Mouse (Mus musculus) lung, embryonic 16.5 days (tissue): ENCODE measurements around the gene Rbm28. TPM values are rescaled to one million over a fixed set of nuclear protein-coding genes. Genes with fewer than 3 reads are reported as not detected.

Source experiments
- ATAC-seq: fragments of 200-750 bp; cut with Nextera tagmentation; 2 replicates; pipeline ENCODE4 v1.8.0; 2017; ENCODE audit warnings: low read depth, mild to moderate bottlenecking, moderate library complexity
- H3K27ac ChIP-seq: fragments of 300-500 bp; sonication (generic); 2 replicates; pipeline ENCODE4 v1.5.1; 2014; ENCODE audit warnings: mild to moderate bottlenecking, control low read depth, low read length
- H3K27me3 ChIP-seq: fragments of 300-500 bp; sonication (generic); 2 replicates; pipeline ENCODE4 v1.6.1; 2014; ENCODE audit warnings: low read depth, low read length, mixed read lengths; ENCODE audit not compliant: control insufficient read depth, insufficient read depth
- H3K36me3 ChIP-seq: fragments of 300-500 bp; sonication (generic); 2 replicates; pipeline ENCODE4 v1.6.1; 2014; ENCODE audit warnings: low read length; ENCODE audit not compliant: control insufficient read depth, insufficient read depth
- H3K4me1 ChIP-seq: fragments of 300-500 bp; sonication (generic); replicated peaks from 2 replicates; pipeline ENCODE4 v1.6.1; 2014; ENCODE audit warnings: low read length, mixed read lengths; ENCODE audit not compliant: control insufficient read depth, insufficient read depth
- H3K4me2 ChIP-seq: fragments of 300-500 bp; sonication (generic); 2 replicates; pipeline ENCODE4 v1.6.1; 2014; ENCODE audit warnings: low read depth, low read length, control low read depth
- H3K4me3 ChIP-seq: fragments of 300-500 bp; sonication (generic); 2 replicates; pipeline ENCODE4 v1.5.1; 2014; ENCODE audit warnings: mild to moderate bottlenecking, low read length, control low read depth
- H3K9ac ChIP-seq: fragments of 300-500 bp; sonication (generic); 2 replicates; pipeline ENCODE4 v1.6.1; 2014; ENCODE audit warnings: low read length, control low read depth
- H3K9me3 ChIP-seq: fragments of 300-500 bp; sonication (generic); 2 replicates; pipeline ENCODE4 v1.6.1; 2016; ENCODE audit warnings: low read length; ENCODE audit not compliant: control insufficient read depth
- WGBS: fragments of 180-500 bp; shearing (Covaris S2); extraction: QIAGEN DNeasy Blood & Tissue Kit; methylation state at CpG from one replicate; pipeline ENCODE4 v1.1.7; 2014; 5-methylcytosine and 5-hydroxymethylcytosine counted together
- polyA plus RNA-seq: library from polyadenylated mRNA; unstranded; fragments of >200 nt; fragmentation: Nextera tagmentation; extraction: Ambion mirVana; gene quantifications from 2 replicates; pipeline ENCODE4 v1.2.1, GENCODE M21; 2015

Gene Rbm28
- polyA plus RNA-seq, 1 experiment from 2014 or later: 32.9 TPM

DNA sequence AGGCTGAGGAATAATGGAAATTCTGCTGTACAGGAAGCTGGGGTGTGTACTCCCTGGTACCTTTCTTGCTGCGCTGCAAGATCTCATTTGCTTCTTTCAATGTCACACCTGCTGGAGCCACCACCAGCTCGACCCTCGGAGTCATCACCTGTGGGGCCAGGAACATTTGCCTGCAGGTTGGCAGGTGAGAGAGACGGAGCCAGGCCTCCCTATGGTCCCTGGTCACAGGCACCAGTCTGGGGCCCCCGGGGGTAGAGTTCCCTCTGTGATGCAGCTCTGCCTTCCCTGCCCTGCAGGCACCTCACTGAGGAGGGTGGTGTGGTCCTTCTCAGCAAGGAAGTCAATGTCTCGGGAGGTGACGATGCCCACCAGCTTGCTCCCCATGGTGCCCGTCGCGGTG lies 41.2 kb upstream of the Rbm28 start:
- H3K9ac ChIP-seq: no peak overlapping the region
- 94% methylated on average over 10 of the region's 10 CpGs for WGBS
- no peaks in the 10 kb centered on the region for H3K9me3 ChIP-seq
- H3K27me3 ChIP-seq: no peaks in the 10 kb centered on the region
- peaks cover 1% of the 10 kb centered on the region for H3K4me1 ChIP-seq
- no peak for ATAC-seq
- 0 out of 2 replicates have a peak, but pooled peaks cover 2% of the 10 kb centered on the region for H3K36me3 ChIP-seq
- H3K4me3 ChIP-seq: no peak overlapping the region
- H3K27ac ChIP-seq: no peak overlapping the region
- no peak overlapping the region for H3K4me2 ChIP-seq

DNA sequence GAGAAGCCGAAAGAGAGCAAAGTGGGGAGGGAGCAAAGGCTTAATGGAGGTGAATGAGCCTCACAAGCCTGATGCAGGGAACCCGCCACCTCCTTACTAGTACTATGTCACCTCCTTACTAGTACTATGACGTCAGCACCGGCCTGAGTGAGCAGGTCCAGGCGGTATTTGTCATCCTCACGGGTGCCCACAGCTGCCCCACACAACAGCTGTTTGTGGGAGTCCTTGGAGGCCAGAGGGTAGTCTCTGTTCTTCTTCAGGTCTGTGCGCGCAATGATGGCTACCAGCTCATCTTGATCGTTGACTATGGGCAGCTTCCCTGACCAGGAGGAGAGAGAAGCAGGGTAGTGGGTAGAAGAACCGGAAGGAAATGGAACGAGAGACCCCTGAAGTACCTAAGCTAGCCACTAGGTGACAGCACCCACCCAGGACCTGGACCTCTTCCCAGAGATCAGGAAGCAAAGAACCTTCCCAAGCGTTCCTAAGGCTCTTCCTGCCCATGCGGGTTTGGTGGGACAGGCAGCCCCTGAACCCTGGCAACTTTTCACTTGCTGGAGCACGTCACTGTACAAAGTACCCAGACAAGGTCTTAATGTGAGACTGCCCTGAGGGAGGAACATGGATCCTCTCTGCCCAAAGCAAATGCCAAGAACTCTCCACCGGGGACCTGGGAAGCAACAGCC lies 40.3 kb upstream of the Rbm28 start:
- Histone ChIP-seq H3K4me1 (no peaks in the 10 kb centered on the region), H3K9ac (no peak overlapping the region), H3K27ac (no peak overlapping the region), H3K4me2 (no peak overlapping the region), H3K9me3 (no peaks in the 10 kb centered on the region), H3K36me3 (0 out of 2 replicates have a peak, but pooled peaks cover 2% of the 10 kb centered on the region), H3K4me3 (no peak overlapping the region), H3K27me3 (no peaks in the 10 kb centered on the region)
- ATAC-seq: peak; percentile 40
- 53% methylated on average over 15 of the region's 15 CpGs for WGBS

DNA sequence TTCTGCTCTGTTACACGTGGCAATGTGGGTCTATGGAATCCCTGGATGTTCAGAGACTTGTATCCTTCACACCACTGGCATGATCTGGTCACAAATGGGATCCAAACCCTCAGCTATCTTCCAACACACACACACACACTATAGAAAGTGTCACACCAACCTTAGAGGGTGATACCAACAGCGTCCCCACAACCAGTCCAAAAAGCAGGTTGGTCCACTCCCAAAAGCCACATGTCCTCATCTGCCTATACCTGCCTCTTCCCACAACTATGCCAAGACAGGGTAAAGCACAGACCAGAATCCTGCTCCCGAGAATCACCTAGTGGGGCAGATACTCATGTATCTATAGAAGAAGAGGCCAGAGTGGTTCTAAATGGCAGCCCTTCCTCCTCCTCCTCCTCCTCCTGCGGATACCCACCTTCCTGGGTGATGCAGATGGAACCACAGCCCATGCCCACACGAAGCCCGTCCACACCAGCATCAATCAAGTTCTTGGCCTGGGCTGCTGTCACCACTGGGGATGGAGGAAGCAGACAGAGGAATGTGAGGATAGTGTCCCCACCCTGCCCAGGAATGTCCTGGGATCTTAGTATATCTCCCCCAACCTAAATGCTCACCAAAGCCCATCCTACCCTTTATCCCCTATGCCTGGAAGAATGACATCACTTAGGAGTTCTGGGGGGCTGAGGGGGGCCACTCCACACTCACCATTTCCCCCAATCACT lies 39.2 kb upstream of the Rbm28 start:
- Histone ChIP-seq H3K4me2 (no peak overlapping the region), H3K27ac (no peak overlapping the region), H3K27me3 (no peaks in the 10 kb centered on the region), H3K9me3 (no peaks in the 10 kb centered on the region), H3K4me3 (no peak overlapping the region), H3K4me1 (0 out of 2 replicates have a peak, but pooled peaks cover under 1% of the 10 kb centered on the region), H3K9ac (no peak overlapping the region), H3K36me3 (0 out of 2 replicates have a peak, but pooled peaks cover 2% of the 10 kb centered on the region)
- WGBS: 83% methylated on average over 6 of the region's 6 CpGs
- no peak for ATAC-seq

DNA sequence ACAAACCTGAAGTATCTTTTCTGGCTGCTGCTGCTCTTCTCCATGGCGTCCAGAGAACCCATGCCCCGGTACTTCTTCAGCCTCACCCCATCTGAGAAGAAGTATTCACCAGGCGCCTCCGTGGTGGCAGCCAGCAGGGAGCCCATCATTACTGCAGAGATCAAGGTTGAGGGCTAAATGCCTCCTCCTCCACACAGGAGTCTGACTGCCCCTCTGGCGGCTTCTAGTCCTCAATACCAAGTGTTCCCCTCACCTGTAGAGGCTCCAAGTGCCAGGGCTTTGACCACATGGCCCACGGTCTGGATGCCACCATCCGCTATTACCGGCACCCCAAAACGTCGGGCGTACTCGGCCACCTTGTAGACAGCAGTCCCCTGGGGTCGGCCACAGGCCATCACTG lies 38.3 kb upstream of the Rbm28 start:
- Histone ChIP-seq H3K9ac (no peak overlapping the region), H3K4me3 (no peak overlapping the region), H3K4me2 (no peak overlapping the region), H3K9me3 (no peaks in the 10 kb centered on the region), H3K4me1 (peaks cover 6% of the 10 kb centered on the region), H3K36me3 (0 out of 2 replicates have a peak, but pooled peaks cover 2% of the 10 kb centered on the region), H3K27me3 (no peaks in the 10 kb centered on the region), H3K27ac (no peak overlapping the region)
- 91% methylated on average over 13 of the region's 13 CpGs for WGBS
- ATAC-seq: no peak

DNA sequence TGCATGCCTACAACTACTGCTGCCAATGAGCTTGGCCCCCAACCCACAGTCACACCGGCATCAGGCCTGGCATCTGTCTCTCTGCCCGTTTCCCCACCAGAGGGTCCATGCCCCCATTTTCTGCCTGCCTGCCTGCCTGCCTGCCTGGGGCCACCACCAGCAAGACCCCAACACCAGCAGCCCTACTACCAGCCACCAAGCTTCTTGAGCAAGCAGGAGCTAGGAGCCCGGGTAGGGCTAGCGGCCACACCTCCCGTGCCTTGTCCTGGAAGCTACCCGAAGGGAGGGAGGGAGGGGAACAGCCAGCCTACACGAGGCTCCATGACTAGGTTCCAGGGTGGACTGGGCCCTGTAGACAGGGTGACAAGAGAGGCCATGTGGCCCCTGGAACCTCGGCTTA lies 37.2 kb upstream of the Rbm28 start:
- peaks cover 6% of the 10 kb centered on the region for H3K4me1 ChIP-seq
- no peak overlapping the region for H3K4me3 ChIP-seq
- H3K27ac ChIP-seq: no peak overlapping the region
- no peaks in the 10 kb centered on the region for H3K27me3 ChIP-seq
- 0 out of 2 replicates have a peak, but pooled peaks cover 2% of the 10 kb centered on the region for H3K36me3 ChIP-seq
- no peak for ATAC-seq
- WGBS: 80% methylated on average over 8 of the region's 8 CpGs
- H3K9me3 ChIP-seq: no peaks in the 10 kb centered on the region
- H3K9ac ChIP-seq: no peak overlapping the region
- no peak overlapping the region for H3K4me2 ChIP-seq

DNA sequence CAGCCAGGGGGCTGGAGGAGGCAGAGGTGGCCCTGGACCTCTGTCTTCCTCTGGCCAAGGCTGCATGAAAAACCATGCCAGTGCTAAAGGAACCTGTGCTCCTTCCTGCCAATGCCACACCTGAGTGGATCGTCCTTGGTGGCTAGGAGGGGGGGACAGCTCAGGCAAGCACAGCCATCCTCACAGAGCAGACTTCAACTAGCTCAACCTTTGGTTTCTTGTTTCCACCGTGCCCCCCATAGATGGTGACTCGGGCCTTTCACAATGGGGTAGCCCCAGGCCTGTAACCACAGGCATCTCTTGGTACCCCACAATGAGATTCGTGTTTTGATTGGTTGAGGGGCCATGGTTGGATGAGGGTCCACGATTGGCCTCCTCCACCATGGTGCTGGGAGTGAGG lies 36.5 kb upstream of the Rbm28 start:
- Histone ChIP-seq H3K4me3 (no peak overlapping the region), H3K9ac (no peak overlapping the region), H3K27me3 (no peaks in the 10 kb centered on the region), H3K36me3 (0 out of 2 replicates have a peak, but pooled peaks cover 2% of the 10 kb centered on the region), H3K4me1 (peaks cover 6% of the 10 kb centered on the region), H3K9me3 (no peaks in the 10 kb centered on the region), H3K4me2 (no peak overlapping the region), H3K27ac (no peak overlapping the region)
- 90% methylated on average over 5 of the region's 5 CpGs for WGBS
- ATAC-seq: no peak

DNA sequence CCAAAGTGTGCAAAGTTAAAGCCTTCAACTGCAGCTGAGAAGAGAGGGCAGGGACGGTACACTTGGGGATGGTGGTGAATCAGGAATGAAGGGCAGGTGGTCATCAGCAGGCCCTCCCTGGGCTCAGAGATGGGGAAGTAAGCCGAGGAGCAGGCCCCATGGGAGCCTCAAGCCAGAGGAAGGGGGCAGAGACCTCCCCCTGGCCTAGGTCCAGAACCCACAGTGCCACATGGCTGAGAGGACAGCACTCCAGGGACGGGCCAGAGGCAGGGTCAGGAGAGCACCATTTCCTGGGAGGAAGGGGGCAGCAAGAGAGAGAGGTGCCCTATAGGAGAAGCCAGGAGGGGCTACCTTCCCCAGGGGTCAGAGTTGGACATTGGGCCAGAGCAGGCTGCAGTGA lies 35.7 kb upstream of the Rbm28 start:
- Histone ChIP-seq H3K9me3 (no peaks in the 10 kb centered on the region), H3K4me2 (no peak overlapping the region), H3K36me3 (no peaks in the 10 kb centered on the region), H3K27ac (no peak overlapping the region), H3K9ac (no peak overlapping the region), H3K4me3 (no peak overlapping the region), H3K4me1 (peaks cover 6% of the 10 kb centered on the region), H3K27me3 (no peaks in the 10 kb centered on the region)
- 52% methylated on average over 3 of the region's 3 CpGs for WGBS
- no peak for ATAC-seq

DNA sequence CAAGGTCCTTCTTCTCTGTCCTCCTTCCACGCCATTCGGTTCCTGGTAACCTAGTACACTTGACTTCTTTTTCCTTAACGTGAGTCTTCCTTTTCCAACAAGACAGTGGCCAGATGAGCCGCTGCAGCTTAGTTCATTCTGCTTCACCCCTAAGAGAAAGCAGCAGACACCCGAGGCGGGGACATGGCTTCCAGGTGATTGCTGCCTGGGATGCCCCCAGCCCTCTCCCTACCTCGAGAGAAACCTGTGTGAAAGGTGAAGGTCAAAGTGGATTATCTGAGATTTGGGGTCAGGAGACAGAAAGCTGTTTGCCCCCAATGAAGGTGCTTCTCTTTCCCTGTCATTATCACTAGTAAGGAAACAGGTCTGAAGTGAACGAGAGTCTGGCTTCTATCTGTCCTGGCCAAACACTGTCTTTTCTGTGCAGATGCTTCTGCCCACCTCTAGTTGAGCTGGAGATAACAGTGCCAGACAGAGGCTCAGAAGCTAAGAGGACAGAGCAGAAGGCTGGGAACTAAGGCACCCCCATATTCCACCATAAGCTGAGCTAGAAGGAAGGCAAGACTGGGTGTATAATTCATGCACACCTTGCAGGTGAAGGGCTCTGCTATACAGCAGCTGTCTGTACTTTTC lies 34.5 kb upstream of the Rbm28 start:
- no peak overlapping the region for H3K27ac ChIP-seq
- H3K27me3 ChIP-seq: no peaks in the 10 kb centered on the region
- 33% methylated on average over 8 of the region's 8 CpGs for WGBS
- no peaks in the 10 kb centered on the region for H3K9me3 ChIP-seq
- H3K4me3 ChIP-seq: peak overlapping the region; percentile 40; the same call in 1 of the 2 replicates
- H3K9ac ChIP-seq: no peak overlapping the region; the same call in 1 of the 2 replicates
- peaks cover 6% of the 10 kb centered on the region for H3K4me1 ChIP-seq
- no peaks in the 10 kb centered on the region for H3K36me3 ChIP-seq
- ATAC-seq: no peak
- peak overlapping the region; percentile 58 for H3K4me2 ChIP-seq
